Mouse (Mus musculus) lung, adult 2 months (tissue): ENCODE measurements at regions not wholly inside any gene's neighbourhood (a gene's known extent, or its start where the extent isn't known, plus 50 kb on each side); places are given as distances from the start of the nearest gene placed in this dataset.

Experiments used
- CTCF ChIP-seq: fragments of 200-500 bp; IDR thresholded peaks from 2 replicates; pipeline ENCODE4 v1.5.1; 2011; ENCODE audit warnings: mild to moderate bottlenecking, low read length, control low read depth; ENCODE audit not compliant: insufficient read depth
- POLR2A ChIP-seq: fragments of 200-500 bp; IDR thresholded peaks from 2 replicates; pipeline ENCODE4 v1.6.1; 2011; ENCODE audit warnings: low read depth, mild to moderate bottlenecking, control low read depth, low read length, borderline replicate concordance; ENCODE audit errors: extremely low read depth

GRCm38 (mm10) chr9:25027581-25027980, 61.6 kb upstream of the Gm10181 start:
- TF ChIP-seq CTCF = 0 out of 2 replicates have a peak, but pooled peaks have one; percentile 7
- no peak for TF ChIP-seq POLR2A
